Mouse (Mus musculus): ENCODE results near the gene Mief1. TPM values are rescaled to one million over a fixed set of nuclear protein-coding genes. Genes with fewer than 3 reads are reported as not detected.

Mief1 gene
- total RNA-seq, 1 experiment from 2014 or later, result 50.5 TPM

GRCm38 (mm10) chr15:80228071-80228800 lies 5.6 kb upstream of the Mief1 start:
- no peak for DNase-seq

GRCm38 (mm10) chr15:80232331-80232730 lies 1.5 kb upstream of the Mief1 start:
- DNase-seq, result no peak

- DNase-seq, result no peak
These were observed 765 bp upstream of the Mief1 start for GRCm38 (mm10) chr15:80233053-80233452.

- no peak for DNase-seq
These were observed 1.7 kb downstream of the Mief1 start, which contains the start of gene AC140267.1 for GRCm38 (mm10) chr15:80235535-80235934. AC140267.1 (plus strand) TSS chr15:80235835.

GRCm38 (mm10) chr15:80248135-80248534 lies 14.3 kb downstream of the Mief1 start:
- DNase-seq, result no peak

GRCm38 (mm10) chr15:80248596-80248995 lies 14.8 kb downstream of the Mief1 start:
- no peak for DNase-seq

GRCm38 (mm10) chr15:80249672-80250071 lies 15.9 kb downstream of the Mief1 start:
- no peak for DNase-seq

- no peak for DNase-seq
These were observed 16.8 kb downstream of the Mief1 start for GRCm38 (mm10) chr15:80250586-80250985.

GRCm38 (mm10) chr15:80253530-80253929 lies 19.7 kb downstream of the Mief1 start:
- no peak for DNase-seq

GRCm38 (mm10) chr15:80254207-80254606 lies 20.4 kb downstream of the Mief1 start:
- DNase-seq, result peak; percentile 81

GRCm38 (mm10) chr15:80254847-80255645 lies 21.2 kb downstream of the Mief1 start, which contains the start of gene Atf4:
Atf4 (plus strand) TSS chr15:80255184.
- peak; percentile 95 for DNase-seq

GRCm38 (mm10) chr15:80255646-80256121 lies 21.9 kb downstream of the Mief1 start:
- DNase-seq, result peak; percentile 88

GRCm38 (mm10) chr15:80256242-80256641 lies 22.4 kb downstream of the Mief1 start:
- no peak for DNase-seq

GRCm38 (mm10) chr15:80256656-80257601 lies 23.1 kb downstream of the Mief1 start:
- no peak for DNase-seq

GRCm38 (mm10) chr15:80257602-80258239 lies 23.9 kb downstream of the Mief1 start:
- no peak for DNase-seq

GRCm38 (mm10) chr15:80258240-80259170 lies 24.7 kb downstream of the Mief1 start:
- no peak for DNase-seq

GRCm38 (mm10) chr15:80259406-80260045 lies 25.7 kb downstream of the Mief1 start:
- DNase-seq, result no peak

GRCm38 (mm10) chr15:80260677-80261076 lies 26.9 kb downstream of the Mief1 start:
- peak; percentile 86 for DNase-seq

GRCm38 (mm10) chr15:80261100-80261499 lies 27.3 kb downstream of the Mief1 start:
- DNase-seq, result no peak

Measured in adrenal gland, postnatal 25 days (tissue).